Mouse (Mus musculus): ENCODE data around the gene Opn1sw.

GRCm38 (mm10) chr6:29395910-29396713, 7.8 kb upstream of the Opn1sw start, which contains the start of gene Ccdc136:
- no peak for TF ChIP-seq POLR2A (IDR thresholded peaks at IDR 0.05; ENCODE audit: low read depth, low read length)
- TF ChIP-seq CTCF (IDR thresholded peaks at IDR 0.05; ENCODE audit: extremely low read depth, insufficient read length, insufficient replicate concordance, low read depth, low read length), result no peak
